In genomic region chr4:155075137-155075536, GRCm38 (mm10) we compare ENCODE assay signal across 25 mouse cellular contexts. TPM values are rescaled to one million over a fixed set of nuclear protein-coding genes. Genes with fewer than 3 reads are reported as not detected.
DNase-seq lines count a peak whose midpoint lies in the region; ATAC-seq and TF ChIP-seq lines count a peak whose summit lies in the region.
"Had no signal": no experiment of that assay in that cellular context is flagged by ENCODE, and none has a peak within 500 bp of the region (broad histone marks: within the 10 kb centered on the region; RNA-seq: fewer than 3 reads in every experiment).

No protein-coding gene starts in this region.

- H3K27ac ChIP-seq in cerebellum, adult 2 months (ENCODE audit: insufficient read depth, low read length), result no peak overlapping the region
- H3K27ac ChIP-seq in layer of hippocampus, adult 2 months, result no peak overlapping the region
- no peak overlapping the region for H3K27ac ChIP-seq in lung, postnatal 0 days (ENCODE audit: low read length)
- H3K27ac ChIP-seq: embryonic facial prominence, embryonic 13.5 days; kidney, embryonic 15.5 days; limb, embryonic 10.5 days; limb, embryonic 15.5 days; midbrain, embryonic 10.5 days; midbrain, embryonic 15.5 days had no signal

- H3K4me3 ChIP-seq in cerebellum, adult 2 months (replicated peaks; ENCODE audit: insufficient read depth, low read depth, low read length), result no peak overlapping the region
- H3K4me3 ChIP-seq in layer of hippocampus, adult 2 months, result no peak overlapping the region
- H3K4me3 ChIP-seq in lung, postnatal 0 days (ENCODE audit: low read depth, low read length), result no peak overlapping the region
- H3K4me3 ChIP-seq: embryonic facial prominence, embryonic 13.5 days; erythroblast, embryonic 14.5 days; kidney, embryonic 15.5 days; limb, embryonic 10.5 days; limb, embryonic 15.5 days; midbrain, embryonic 10.5 days; midbrain, embryonic 15.5 days had no signal

- no peak for TF ChIP-seq POLR2A in cerebellum, adult 2 months (IDR thresholded peaks at IDR 0.05; ENCODE audit: borderline replicate concordance, insufficient read depth, low read length)

- DNase-seq in cerebellum, adult 2 months, result peak in 1 of 2 experiments; percentile 33
- no peak for DNase-seq in cerebellum, adult 11 months
- DNase-seq in layer of hippocampus, adult 2 months (ENCODE audit: low spot score in 2 of 2), result no peak
- DNase-seq in layer of hippocampus, postnatal 36 days, result no peak
- no peak for DNase-seq in lung, postnatal 0 days (ENCODE audit: low spot score)
- no peak for DNase-seq in lung, adult 18-20 months
- DNase-seq in kidney, adult 18-20 months, result no peak
- DNase-seq in right cerebral cortex, postnatal 10 days (ENCODE audit: low spot score in 2 of 2), result no peak
- DNase-seq: adrenal gland, postnatal 10 days; gastrocnemius, postnatal 10 days; heart, postnatal 14 days; kidney, adult 11 months; lung, embryonic 14.5 days; right cerebral cortex, postnatal 4 days; thymus, adult 2 months had no signal

- no peak for ATAC-seq in lung, postnatal 0 days
- ATAC-seq: midbrain, embryonic 15.5 days had no signal

- WGBS in cerebellum, adult 2 months, result 80% methylated on average over 9 of the region's 9 CpGs
- 91% methylated on average over 9 of the region's 9 CpGs for WGBS in lung, postnatal 0 days

- H3K36me3 ChIP-seq in lung, postnatal 0 days (ENCODE audit: insufficient read depth, low read length), result peaks cover 49% of the 10 kb centered on the region

- 0 out of 2 replicates have a peak, but pooled peaks have one; percentile 16 for TF ChIP-seq CTCF in cerebellum, adult 2 months (IDR thresholded peaks at IDR 0.05; ENCODE audit: borderline replicate concordance, insufficient read depth, low read depth, low read length)
- TF ChIP-seq CTCF in layer of hippocampus, adult 2 months (conservative IDR thresholded peaks at IDR 0.05), result peak; percentile 59
- peak; percentile 25; the same call in 1 of the 2 replicates for TF ChIP-seq CTCF in lung, postnatal 0 days (IDR thresholded peaks at IDR 0.05)

- H3K27me3 ChIP-seq in cerebellum, adult 2 months (ENCODE audit: control insufficient read depth, insufficient read depth, low read length), result no peaks in the 10 kb centered on the region
- no peaks in the 10 kb centered on the region for H3K27me3 ChIP-seq in lung, postnatal 0 days (replicated peaks; ENCODE audit: insufficient read depth, low read length)
- H3K27me3 ChIP-seq: embryonic facial prominence, embryonic 13.5 days; kidney, embryonic 15.5 days; limb, embryonic 15.5 days; midbrain, embryonic 15.5 days had no signal

- no peak overlapping the region for H3K4me2 ChIP-seq in lung, postnatal 0 days (replicated peaks; ENCODE audit: low read depth, low read length)
- H3K4me2 ChIP-seq: embryonic facial prominence, embryonic 13.5 days; kidney, embryonic 15.5 days; limb, embryonic 15.5 days; lung, embryonic 14.5 days; midbrain, embryonic 15.5 days had no signal

- TF ChIP-seq EP300 in lung, postnatal 0 days (IDR thresholded peaks at IDR 0.05), result no peak

- no peaks in the 10 kb centered on the region for H3K9me3 ChIP-seq in lung, postnatal 0 days (ENCODE audit: low read length)
- H3K9me3 ChIP-seq: embryonic facial prominence, embryonic 13.5 days; kidney, embryonic 15.5 days; limb, embryonic 10.5 days; limb, embryonic 15.5 days; midbrain, embryonic 10.5 days; midbrain, embryonic 15.5 days had no signal

- peaks cover 34% of the 10 kb centered on the region for H3K4me1 ChIP-seq in cerebellum, adult 2 months (ENCODE audit: control insufficient read depth, insufficient read depth, low read length)
- H3K4me1 ChIP-seq in lung, postnatal 0 days (ENCODE audit: insufficient read depth, low read depth, low read length), result no peaks in the 10 kb centered on the region
- H3K4me1 ChIP-seq: limb, embryonic 10.5 days; midbrain, embryonic 10.5 days; midbrain, embryonic 15.5 days had no signal

- no peak overlapping the region for H3K9ac ChIP-seq in lung, postnatal 0 days (replicated peaks; ENCODE audit: low read depth)
- H3K9ac ChIP-seq: embryonic facial prominence, embryonic 13.5 days; kidney, embryonic 15.5 days; limb, embryonic 15.5 days; lung, embryonic 14.5 days; midbrain, embryonic 15.5 days had no signal

RNA-seq across cellular contexts. Expression of gene Pex10, which starts 8.3 kb away (rescaled TPM):
- 32.0 and 38.1 TPM in 2 replicates for polyA plus RNA-seq in cerebellum, adult 2 months (2012; rRNA removed)
- total RNA-seq in layer of hippocampus, adult 2 months (2021), result 10 to 100 TPM; 23.1 to 24.2 TPM
- 10 to 100 TPM; 21.8 to 24.0 TPM for total RNA-seq in layer of hippocampus, postnatal 36 days (2021)
- 17.5 and 19.4 TPM in 2 replicates for polyA plus RNA-seq in lung, postnatal 0 days (2015; fragmentation: Nextera tagmentation; extraction: Ambion mirVana)

RNA-seq across cellular contexts. Expression of gene Rer1, which starts 11.0 kb away (rescaled TPM):
- polyA plus RNA-seq in cerebellum, adult 2 months (2012; rRNA removed), result 102 and 104 TPM in 2 replicates
- total RNA-seq in layer of hippocampus, adult 2 months (2021), result 10 to 100 TPM; 60.6 to 63.0 TPM
- 10 to 100 TPM; 65.6 to 68.8 TPM for total RNA-seq in layer of hippocampus, postnatal 36 days (2021)
- polyA plus RNA-seq in lung, postnatal 0 days (2015; fragmentation: Nextera tagmentation; extraction: Ambion mirVana), result 156 and 157 TPM in 2 replicates

RNA-seq across cellular contexts. Expression of gene Morn1, which starts 11.2 kb away (rescaled TPM):
- 15.6 and 18.7 TPM in 2 replicates for polyA plus RNA-seq in cerebellum, adult 2 months (2012; rRNA removed)
- total RNA-seq in layer of hippocampus, adult 2 months (2021), result 10 to 100 TPM; 11.8 to 14.0 TPM
- total RNA-seq in layer of hippocampus, postnatal 36 days (2021), result 10 to 100 TPM; 11.6 to 12.6 TPM
- polyA plus RNA-seq in lung, postnatal 0 days (2015; fragmentation: Nextera tagmentation; extraction: Ambion mirVana), result 6.2 and 9.4 TPM in 2 replicates

RNA-seq across cellular contexts. Expression of gene Plch2, which starts 18.6 kb away (rescaled TPM):
- polyA plus RNA-seq in cerebellum, adult 2 months (2012; rRNA removed), result 149 and 180 TPM in 2 replicates
- 10 to 100 TPM; 91.1 to 92.0 TPM for total RNA-seq in layer of hippocampus, adult 2 months (2021)
- total RNA-seq in layer of hippocampus, postnatal 36 days (2021), result 10 to 100 TPM; 96.6 to 96.9 TPM
- 4.6 and 5.5 TPM in 2 replicates for polyA plus RNA-seq in lung, postnatal 0 days (2015; fragmentation: Nextera tagmentation; extraction: Ambion mirVana)
- total RNA-seq: common myeloid progenitor, adult 5-6 weeks; megakaryocyte progenitor cell, adult 5-6 weeks; neutrophil, adult 5-6 weeks had no signal
- polyA plus RNA-seq: erythroblast, embryonic 14.5 days had no signal
